Mouse (Mus musculus) spleen, adult 2 months (tissue): ENCODE measurements around the gene Tent2. TPM values are rescaled to one million over a fixed set of nuclear protein-coding genes. Genes with fewer than 3 reads are reported as not detected.

ENCODE experiments used
- DNase-seq, 2 experiments: peaks; one replicate each; pipeline versions ENCODE4 v3.0.0 to v3.0.0-alpha.2; 2012 to 2021; ENCODE audit warnings: low spot score in 2 of 2, low read depth in 1 of 2
- H3K27ac ChIP-seq: fragments of 200-500 bp; 2 replicates; pipeline ENCODE4 v1.5.1; 2012; ENCODE audit warnings: low read length, inconsistent platforms; ENCODE audit not compliant: insufficient read depth
- H3K27me3 ChIP-seq: fragments of 200-500 bp; 2 replicates; pipeline ENCODE4 v1.6.1; 2012; ENCODE audit warnings: mild to moderate bottlenecking, moderate library complexity, low read length, inconsistent platforms; ENCODE audit not compliant: control insufficient read depth, insufficient read depth
- H3K36me3 ChIP-seq: fragments of 200-500 bp; 2 replicates; pipeline ENCODE4 v1.6.1; 2012; ENCODE audit warnings: mild to moderate bottlenecking, low read length, inconsistent platforms; ENCODE audit not compliant: control insufficient read depth, insufficient read depth
- H3K4me1 ChIP-seq: fragments of 200-500 bp; 2 replicates; pipeline ENCODE4 v1.6.1; 2011; ENCODE audit warnings: inconsistent platforms; ENCODE audit not compliant: control insufficient read depth, insufficient read depth, insufficient read length
- H3K4me3 ChIP-seq: fragments of 200-500 bp; 2 replicates; pipeline ENCODE4 v1.5.1; 2011; ENCODE audit warnings: mild to moderate bottlenecking, inconsistent platforms; ENCODE audit not compliant: insufficient read depth, insufficient read length; ENCODE audit errors: extremely low read depth
- CTCF ChIP-seq: fragments of 200-500 bp; IDR thresholded peaks from 2 replicates; pipeline ENCODE4 v1.5.1; 2011; ENCODE audit warnings: mild to moderate bottlenecking, inconsistent platforms; ENCODE audit not compliant: insufficient read depth, insufficient read length, insufficient replicate concordance; ENCODE audit errors: extremely low read depth
- POLR2A ChIP-seq: fragments of 200-500 bp; IDR thresholded peaks from 2 replicates; pipeline ENCODE4 v1.6.1; 2011; ENCODE audit warnings: low read depth, low read length, inconsistent platforms
- WGBS: fragments of 180-500 bp; shearing (Covaris S2); methylation state at CpG from one replicate; pipeline ENCODE4 v1.1.7; 2018; 5-methylcytosine and 5-hydroxymethylcytosine counted together
- polyA plus RNA-seq: library from polyadenylated mRNA; depleted of rRNA; stranded (reverse); fragments of >200 nt; gene quantifications from 2 replicates; pipeline ENCODE4 v1.2.3, GENCODE M21; 2012; rRNA removed

The Tent2 gene
- polyA plus RNA-seq, 1 experiment: 13.1 TPM

- no peak overlapping the region for H3K4me3 ChIP-seq
- TF ChIP-seq CTCF (no peak), POLR2A (no peak)
- WGBS: 96% methylated on average over 6 of the region's 6 CpGs
- peaks cover 29% of the 10 kb centered on the region for H3K4me1 ChIP-seq
- no peak overlapping the region for H3K27ac ChIP-seq
- no peaks in the 10 kb centered on the region for H3K27me3 ChIP-seq
- DNase-seq: no peak
- H3K36me3 ChIP-seq: no peaks in the 10 kb centered on the region; the same call in 1 of the 2 replicates
Measured at GRCm38 (mm10) chr13:93096643-93097042, 95.5 kb downstream of the Tent2 start.

Other genes with a start within 250 kb of the Tent2 start
- gene Cmya5, start 47.7 kb downstream of the Tent2 start, polyA plus RNA-seq: 0.12 and 0.13 TPM in 2 replicates
- 0.86 and 2.0 TPM in 2 replicates for gene Homer1, start 107.2 kb upstream of the Tent2 start, polyA plus RNA-seq